Mouse (Mus musculus) heart, adult 9 months (tissue): ENCODE data around the gene Lypd5.

Experiments
- DNase-seq, 2 experiments: peaks; one replicate each; pipeline ENCODE4 v3.0.0; 2022; ENCODE audit warnings: low spot score in 2 of 2

The Lypd5 gene

GRCm38 (mm10) chr7:24361001-24361400 is 12.0 kb downstream of the Lypd5 start:
- no peak for DNase-seq

DNA sequence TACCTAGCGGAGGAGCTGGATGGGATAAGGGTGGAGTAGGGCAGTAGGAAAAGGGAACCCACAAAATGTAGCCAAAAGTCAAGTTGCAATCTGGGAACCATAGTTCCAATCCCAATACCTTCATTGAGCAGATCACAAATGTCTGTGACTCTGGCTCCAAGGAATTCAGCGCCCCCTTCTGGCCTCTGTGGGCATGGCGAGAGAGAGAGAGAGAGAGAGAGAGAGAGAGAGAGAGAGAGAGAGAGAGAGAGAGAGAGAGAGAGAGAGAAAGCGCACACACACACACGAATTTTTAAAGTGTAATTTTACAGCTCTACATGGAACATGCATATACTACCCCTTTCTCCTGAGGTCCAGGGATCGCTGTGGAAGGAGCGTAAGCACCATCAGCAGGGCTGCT is 14.2 kb downstream of the Lypd5 start:
- DNase-seq = no peak

DNA sequence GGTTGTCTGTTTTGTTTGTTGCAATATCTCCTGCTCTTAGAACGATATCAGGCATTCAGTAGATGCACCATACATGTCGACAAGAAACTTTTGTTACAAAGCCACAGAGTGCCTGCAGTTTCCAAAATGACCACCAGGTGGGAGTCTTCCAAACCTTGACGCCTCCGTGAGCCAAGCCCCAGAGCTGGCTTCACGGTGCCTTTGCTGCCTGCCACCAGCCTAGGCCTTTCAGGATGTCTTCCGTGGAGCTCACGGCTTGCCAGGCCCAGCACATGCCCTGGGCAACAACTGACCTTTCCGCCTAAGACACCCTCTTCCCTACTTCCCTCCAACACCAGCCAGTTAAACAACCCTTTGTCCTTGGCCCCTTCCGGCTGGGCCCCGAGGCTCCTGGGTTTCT is 15.8 kb downstream of the Lypd5 start:
- peak; percentile 25 to 72 for DNase-seq

DNA sequence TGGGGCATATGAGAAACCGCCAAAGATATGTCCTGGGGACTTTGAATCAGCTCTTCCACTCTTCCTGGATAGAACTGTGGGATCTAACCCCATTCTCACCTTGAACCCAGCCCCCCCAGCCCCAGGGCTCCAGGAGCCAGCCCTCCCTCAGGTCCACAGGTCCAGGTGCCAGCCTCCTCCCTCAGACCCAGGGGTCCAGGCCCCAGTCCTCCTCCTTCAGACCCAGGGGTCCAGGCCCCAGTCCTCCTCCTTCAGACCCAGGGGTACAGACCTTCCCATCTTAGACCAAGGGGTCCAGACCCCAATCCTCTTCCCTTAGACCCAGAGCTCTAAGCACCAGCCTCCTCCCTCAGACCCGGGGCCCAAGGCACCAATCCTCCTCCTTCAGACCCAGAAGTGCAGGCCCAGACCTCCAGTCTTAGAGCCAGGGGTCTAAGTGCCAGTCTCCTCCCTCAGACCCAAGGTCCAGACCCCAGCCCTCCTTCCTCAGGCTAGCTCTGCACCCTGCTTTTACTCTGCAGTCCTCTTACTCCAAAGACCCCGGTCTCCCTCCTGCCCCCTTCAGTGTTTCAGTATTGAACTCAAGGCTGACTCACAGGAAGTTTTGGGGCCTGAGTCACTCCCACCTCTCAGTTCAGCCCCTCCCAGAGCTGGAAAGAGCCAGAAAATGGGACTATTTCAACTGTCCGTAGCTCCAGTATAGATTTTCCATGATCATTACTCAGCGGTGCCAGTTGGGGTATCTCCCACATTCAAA is 16.4 kb downstream of the Lypd5 start:
- no peak for DNase-seq

DNA sequence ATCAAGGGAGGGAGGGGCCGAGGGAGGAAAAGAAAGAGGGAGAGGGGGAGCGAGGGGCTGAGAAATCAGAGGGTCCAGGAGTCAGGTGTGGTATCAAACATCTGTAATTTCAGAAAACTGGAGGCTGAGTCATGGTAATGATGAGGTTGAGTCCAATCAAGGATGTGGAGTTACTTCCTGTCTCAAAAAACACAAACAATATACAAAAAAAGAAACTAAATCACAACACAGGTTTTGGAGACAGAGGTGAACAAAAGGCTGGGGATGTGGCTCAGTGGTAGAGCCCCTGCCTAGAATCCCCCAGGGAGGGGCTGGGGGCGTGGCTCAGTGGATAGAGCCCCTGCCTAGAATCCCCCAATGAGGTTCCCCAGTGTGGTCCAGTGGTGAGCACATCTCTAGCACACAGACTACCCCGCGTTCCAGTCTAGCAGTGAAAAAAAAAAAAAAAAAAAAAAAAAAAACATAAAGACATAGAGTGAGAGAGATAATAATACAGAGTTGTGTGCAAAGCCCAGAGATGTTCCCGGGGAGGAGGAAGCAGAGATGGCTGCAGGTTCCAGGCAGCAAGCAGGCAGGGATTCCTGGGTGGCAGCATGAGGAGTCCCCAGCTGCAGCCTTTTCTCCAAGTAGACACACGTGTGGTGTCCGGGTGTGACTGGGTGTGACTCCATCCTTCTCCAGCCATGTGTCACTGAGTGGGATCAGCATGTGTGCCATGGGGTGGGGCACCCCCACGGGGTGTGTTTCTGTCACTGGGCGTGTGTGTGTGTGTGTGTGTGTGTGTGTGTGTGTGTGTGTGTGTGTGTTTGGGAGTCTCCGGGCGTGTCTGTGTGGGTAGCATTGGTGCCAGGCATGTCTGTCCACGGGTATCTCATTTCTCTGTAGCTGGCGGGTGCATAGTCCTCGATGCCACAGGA is 18.0 kb downstream of the Lypd5 start:
- no peak for DNase-seq

GRCm38 (mm10) chr7:24368226-24368625 is 19.2 kb downstream of the Lypd5 start:
- DNase-seq = no peak

- DNase-seq = no peak
Observed at GRCm38 (mm10) chr7:24368946-24369345, 19.9 kb downstream of the Lypd5 start.

DNA sequence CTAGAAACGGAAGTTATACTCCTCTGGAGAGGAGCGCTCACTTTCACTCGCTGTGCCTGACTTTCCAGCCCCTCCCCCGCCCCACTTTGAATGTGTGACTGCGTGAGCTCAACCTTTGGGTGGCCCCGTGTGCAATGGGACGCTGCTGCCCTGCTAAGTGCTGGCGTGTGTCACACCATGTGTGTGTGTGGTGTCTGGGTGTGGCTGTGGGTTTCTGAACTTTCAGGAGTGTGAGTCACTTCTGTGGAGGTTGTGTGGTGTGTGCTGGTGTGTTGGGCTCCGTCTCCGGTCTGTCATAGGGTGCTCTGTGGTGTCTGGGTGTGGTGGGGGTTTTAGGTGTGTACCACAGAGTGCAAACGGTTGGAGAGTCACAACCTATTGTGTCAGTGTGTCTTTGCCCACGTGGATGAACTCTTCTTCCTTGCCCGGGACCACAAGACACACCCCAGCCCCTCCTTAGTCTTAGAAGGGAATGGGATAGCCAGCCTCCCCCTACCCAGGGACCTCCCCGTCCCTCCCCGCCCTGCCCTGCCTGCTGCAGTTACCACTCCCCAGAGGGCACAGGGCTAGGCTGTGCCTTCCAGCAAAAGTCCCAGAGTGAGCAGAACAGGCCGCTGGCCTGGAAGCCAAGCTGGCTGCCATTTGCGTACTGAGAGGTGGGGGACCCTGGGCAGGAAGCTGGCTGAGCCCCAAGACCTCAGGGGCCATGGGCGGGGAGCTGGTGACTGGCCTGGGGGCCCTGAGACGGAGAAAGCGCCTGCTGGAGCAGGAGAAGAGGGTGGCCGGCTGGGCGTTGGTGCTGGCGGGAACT is 20.9 kb downstream of the Lypd5 start, which contains the start of gene Kcnn4:
Gene Kcnn4, plus strand, starts transcription at position 533 of the 811 bp plus-strand sequence.
- no peak for DNase-seq

GRCm38 (mm10) chr7:24371012-24371808 is 22.2 kb downstream of the Lypd5 start:
- no peak for DNase-seq

- no peak for DNase-seq
Observed at GRCm38 (mm10) chr7:24371809-24372145, 22.8 kb downstream of the Lypd5 start.

DNA sequence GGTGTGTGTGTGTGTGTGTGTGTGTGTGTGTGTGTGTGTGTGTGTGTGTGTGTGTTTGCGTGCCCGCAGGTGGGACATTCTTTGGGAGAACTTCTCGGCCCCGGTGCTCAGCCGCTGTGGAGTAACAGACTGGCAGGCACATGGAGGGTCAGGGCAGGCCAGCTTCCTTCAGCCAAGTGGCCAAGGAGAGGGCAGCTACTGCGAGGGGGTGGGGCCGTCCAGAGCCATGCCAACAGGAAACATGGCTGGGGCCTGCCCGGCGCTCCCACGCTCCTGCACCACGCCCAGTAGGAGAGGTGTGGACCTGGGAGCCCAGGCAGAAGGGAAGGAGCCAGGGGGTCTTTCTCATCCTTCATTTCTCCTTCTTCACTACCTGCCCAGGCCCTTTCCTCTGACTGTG is 23.3 kb downstream of the Lypd5 start:
- no peak for DNase-seq

- no peak for DNase-seq
Observed at GRCm38 (mm10) chr7:24372786-24373185, 23.8 kb downstream of the Lypd5 start.

DNA sequence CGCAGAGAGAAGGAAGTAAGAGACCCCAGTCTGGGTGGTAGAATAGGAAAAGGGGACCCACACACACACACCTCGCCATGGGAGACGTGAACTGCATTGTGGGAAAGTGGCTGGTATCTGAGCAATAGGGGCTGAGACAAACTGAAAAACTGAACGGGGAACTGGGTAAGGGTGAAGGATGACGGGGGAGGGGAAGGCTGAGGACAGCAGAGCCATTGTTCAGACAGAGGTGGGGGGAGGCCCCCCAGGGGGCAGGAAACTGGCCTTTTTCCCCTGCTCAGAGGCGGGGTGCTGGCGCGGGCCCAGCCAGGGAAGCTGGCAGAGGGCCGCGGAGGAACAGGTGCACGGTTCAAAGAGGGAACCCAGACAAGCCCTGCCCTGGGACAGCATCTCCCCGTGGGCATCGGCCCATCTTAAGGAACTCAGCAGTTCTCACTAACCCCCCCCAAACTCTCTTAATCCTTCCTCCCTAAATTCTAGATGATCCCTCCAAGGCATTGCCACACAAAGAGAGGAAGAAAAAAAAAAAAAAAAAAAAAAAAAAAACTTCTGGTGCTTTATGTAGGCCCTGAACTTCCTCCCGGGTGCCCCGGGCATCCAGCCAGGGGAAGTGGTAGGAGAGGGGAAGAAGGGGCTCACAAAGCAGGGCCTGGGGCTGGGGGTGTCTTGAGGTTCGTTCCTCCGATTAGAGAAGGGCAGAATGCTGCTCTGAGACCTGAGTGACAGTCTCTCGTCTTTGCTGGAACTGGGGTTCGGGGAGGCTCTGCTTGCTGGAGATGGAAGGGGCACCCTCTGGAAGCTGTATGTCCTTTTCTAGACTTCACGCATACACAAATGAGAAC is 24.8 kb downstream of the Lypd5 start:
- DNase-seq = peak; percentile 28 to 38

- no peak for DNase-seq
Observed at GRCm38 (mm10) chr7:24376456-24376855, 27.5 kb downstream of the Lypd5 start.

DNA sequence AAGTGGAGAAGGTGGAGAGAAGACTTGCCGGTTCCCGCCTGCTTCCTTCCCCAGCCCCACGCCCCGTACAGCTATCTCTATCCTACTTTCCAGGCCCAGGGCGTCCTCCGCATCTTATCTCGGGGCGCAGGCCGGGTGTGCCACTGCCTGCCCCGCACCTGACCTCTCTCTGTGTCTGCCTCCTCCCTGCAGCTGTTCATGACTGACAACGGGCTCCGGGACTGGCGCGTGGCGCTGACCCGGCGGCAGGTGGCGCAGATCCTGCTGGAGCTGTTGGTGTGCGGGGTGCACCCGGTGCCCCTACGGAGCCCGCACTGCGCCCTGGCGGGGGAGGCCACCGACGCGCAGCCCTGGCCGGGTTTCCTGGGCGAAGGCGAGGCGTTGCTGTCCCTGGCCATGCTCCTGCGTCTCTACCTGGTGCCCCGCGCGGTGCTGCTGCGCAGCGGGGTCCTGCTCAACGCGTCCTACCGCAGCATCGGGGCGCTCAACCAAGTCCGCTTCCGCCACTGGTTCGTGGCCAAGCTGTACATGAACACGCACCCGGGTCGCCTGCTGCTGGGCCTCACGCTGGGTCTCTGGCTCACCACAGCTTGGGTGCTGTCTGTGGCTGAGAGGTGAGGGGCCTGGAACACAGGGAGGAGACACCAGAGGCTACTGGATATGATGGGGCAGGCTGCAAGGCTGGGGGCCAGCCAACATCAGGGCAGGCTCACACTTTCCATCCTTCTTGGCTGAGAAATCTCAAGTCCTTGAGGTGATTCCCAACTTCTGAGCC is 28.3 kb downstream of the Lypd5 start:
- peak; percentile 13 to 31 for DNase-seq

GRCm38 (mm10) chr7:24378049-24378701 is 29.2 kb downstream of the Lypd5 start:
- DNase-seq = no peak

DNA sequence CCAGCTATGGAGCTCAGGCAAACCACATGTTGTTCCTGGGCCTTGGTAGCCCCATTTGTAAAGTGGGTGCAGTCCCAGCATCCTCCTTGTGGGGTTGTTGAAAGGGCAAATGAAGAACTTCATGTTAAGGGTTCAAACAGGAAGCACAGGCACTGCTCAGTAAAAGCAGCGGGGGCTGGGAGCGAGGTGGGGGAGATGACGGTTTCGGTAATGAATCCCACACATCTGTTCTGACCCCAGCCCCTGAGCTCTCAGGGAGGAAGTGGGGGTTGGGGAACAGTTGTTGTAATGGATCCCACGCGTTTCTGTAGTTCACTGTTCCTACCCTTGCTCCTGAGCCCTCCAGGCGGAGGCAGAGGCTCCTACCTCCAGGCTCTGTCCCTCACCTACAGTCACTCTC is 30.9 kb downstream of the Lypd5 start:
- DNase-seq = no peak

GRCm38 (mm10) chr7:24380370-24380769 is 31.4 kb downstream of the Lypd5 start:
- no peak for DNase-seq
